Mouse (Mus musculus): ENCODE data around the gene Fam208a.

DNA sequence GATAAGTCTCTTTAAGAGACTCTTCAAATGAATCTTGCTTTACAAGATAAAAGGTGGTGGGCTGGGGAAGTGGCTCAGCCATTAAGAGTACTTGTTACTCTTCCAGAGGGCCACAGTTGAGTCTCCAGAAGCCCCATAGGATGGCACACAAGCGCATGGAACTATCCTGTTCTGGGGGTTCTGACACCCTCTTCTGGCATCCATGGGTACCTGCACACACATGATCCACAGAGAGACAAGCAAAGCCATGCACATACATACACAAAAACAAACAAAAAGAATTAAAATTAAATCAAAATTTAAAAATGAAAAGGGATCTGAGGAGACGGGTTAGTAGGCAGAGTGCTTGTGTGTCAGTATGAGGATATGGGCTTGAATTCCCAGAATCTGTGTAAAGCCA lies 36.0 kb upstream of the Fam208a start:
- TF ChIP-seq CTCF (IDR thresholded peaks at IDR 0.05; ENCODE audit: borderline replicate concordance, insufficient read depth, low read depth, low read length) (peak; percentile 41; the same call in 1 of the 2 replicates), POLR2A (IDR thresholded peaks at IDR 0.05; ENCODE audit: borderline replicate concordance, insufficient read depth, low read length) (no peak)
